Mouse (Mus musculus) heart, embryonic 10.5 days (tissue): Measurements from ENCODE around the gene Erich3. TPM values are rescaled to one million over a fixed set of nuclear protein-coding genes. Genes with fewer than 3 reads are reported as not detected.

Source experiments
- DNase-seq: peaks from one replicate; pipeline ENCODE4 v3.0.0-alpha.2; 2017; ENCODE audit warnings: low spot score
- H3K27ac ChIP-seq: fragments of 300-500 bp; sonication (generic); 2 replicates; pipeline ENCODE4 v1.5.1; 2016; ENCODE audit warnings: mild to moderate bottlenecking
- H3K27me3 ChIP-seq: fragments of 300-500 bp; sonication (generic); 2 replicates; pipeline ENCODE4 v1.6.1; 2016; ENCODE audit warnings: mild to moderate bottlenecking; ENCODE audit not compliant: poor library complexity, insufficient read depth, severe bottlenecking
- H3K36me3 ChIP-seq: fragments of 300-500 bp; sonication (generic); 2 replicates; pipeline ENCODE4 v1.6.1; 2016; ENCODE audit warnings: mild to moderate bottlenecking, moderate library complexity
- H3K4me1 ChIP-seq: fragments of 300-500 bp; sonication (generic); 2 replicates; pipeline ENCODE4 v1.6.1; 2016; ENCODE audit warnings: mild to moderate bottlenecking
- H3K4me3 ChIP-seq: fragments of 300-500 bp; sonication (generic); 2 replicates; pipeline ENCODE4 v1.5.1; 2016; ENCODE audit warnings: mild to moderate bottlenecking, moderate library complexity
- H3K9me3 ChIP-seq: fragments of 300-500 bp; sonication (generic); 2 replicates; pipeline ENCODE4 v1.6.1; 2016; ENCODE audit warnings: mild to moderate bottlenecking, moderate library complexity
- WGBS: fragments of 180-500 bp; shearing (Covaris S2); methylation state at CpG from one replicate; pipeline ENCODE4 v1.1.7; 2016; 5-methylcytosine and 5-hydroxymethylcytosine counted together
- polyA plus RNA-seq: library from polyadenylated mRNA; unstranded; fragments of >200 nt; fragmentation: Nextera tagmentation; extraction: Ambion mirVana; gene quantifications from 2 replicates; pipeline ENCODE4 v1.2.1, GENCODE M21; 2016

The Erich3 gene
- polyA plus RNA-seq, 1 experiment from 2014 or later = 0.13 TPM

DNA sequence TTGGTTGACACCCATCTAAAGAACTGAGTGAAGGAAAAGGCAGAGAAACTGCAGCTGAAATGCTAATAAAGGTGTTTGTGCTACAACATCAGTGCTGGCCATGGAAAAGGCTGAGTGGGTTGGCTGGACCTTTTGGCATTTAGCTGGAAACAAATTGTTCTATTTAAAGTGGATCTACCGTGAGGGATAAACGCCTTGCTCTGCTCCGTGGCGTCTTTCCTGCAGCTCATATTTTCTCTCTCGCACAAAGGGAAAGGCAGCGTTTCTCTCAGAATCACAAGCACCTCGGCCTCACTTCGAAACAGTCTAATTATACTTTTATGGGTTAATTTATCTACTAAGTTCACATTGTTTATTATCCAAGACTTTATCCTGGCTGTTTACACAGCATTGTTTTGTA is 136.8 kb downstream of the Erich3 start:
- Histone ChIP-seq H3K4me1 (no peaks in the 10 kb centered on the region), H3K9me3 (no peaks in the 10 kb centered on the region), H3K27me3 (no peaks in the 10 kb centered on the region), H3K36me3 (no peaks in the 10 kb centered on the region), H3K27ac (no peak overlapping the region), H3K4me3 (no peak overlapping the region)
- DNase-seq = no peak
- 85% methylated on average over 8 of the region's 8 CpGs for WGBS

DNA sequence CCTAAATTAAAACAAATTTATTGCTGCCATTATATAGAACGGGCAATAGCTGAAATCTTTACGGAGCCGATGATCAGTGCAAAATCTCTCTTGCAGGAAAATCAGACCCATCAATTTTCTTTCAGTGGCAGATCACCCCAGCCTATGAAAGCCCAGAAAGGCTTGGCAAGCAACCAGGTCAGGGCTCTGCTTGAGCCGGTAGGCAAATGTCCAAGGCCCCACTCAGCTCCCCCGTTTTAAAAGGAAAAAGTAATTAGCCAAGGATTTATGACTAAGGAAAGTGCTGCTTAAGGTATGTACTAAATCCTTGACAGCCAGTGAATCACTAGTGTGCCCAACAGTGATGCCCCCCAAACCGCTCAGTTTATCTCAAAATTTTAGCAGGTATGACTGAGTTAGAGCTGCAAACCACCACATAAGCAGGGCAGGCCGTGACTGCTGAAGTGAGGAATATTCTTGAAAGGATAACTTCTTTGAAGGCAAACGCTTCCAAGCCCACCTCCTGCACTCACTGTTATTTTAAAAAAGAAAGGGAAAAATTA is 137.3 kb downstream of the Erich3 start:
- WGBS = 84% methylated on average over 8 of the region's 8 CpGs
- H3K36me3 ChIP-seq = no peaks in the 10 kb centered on the region
- H3K4me3 ChIP-seq = no peak overlapping the region
- no peaks in the 10 kb centered on the region for H3K9me3 ChIP-seq
- DNase-seq = no peak
- H3K4me1 ChIP-seq = no peaks in the 10 kb centered on the region
- no peak overlapping the region for H3K27ac ChIP-seq
- H3K27me3 ChIP-seq = no peaks in the 10 kb centered on the region

DNA sequence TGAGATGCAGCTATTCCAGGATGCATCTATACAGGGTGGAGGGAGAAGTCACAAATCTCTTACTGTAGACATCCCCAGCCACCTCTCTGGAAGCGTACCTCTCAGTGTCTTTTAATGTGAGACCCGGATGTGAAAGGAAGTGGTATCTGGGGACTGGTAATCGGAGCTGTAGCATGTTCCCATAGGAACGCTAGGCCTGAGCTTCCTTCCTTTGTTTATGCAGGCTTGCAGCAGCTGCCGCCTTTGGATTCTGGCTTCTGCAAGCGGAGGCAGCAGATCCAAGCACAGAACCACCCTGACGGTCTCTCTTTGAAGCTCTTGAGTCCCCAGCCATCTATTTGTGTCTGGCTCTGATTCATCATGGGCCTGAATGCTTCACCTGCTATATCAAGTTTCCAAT is 143.0 kb downstream of the Erich3 start:
- no peak for DNase-seq

DNA sequence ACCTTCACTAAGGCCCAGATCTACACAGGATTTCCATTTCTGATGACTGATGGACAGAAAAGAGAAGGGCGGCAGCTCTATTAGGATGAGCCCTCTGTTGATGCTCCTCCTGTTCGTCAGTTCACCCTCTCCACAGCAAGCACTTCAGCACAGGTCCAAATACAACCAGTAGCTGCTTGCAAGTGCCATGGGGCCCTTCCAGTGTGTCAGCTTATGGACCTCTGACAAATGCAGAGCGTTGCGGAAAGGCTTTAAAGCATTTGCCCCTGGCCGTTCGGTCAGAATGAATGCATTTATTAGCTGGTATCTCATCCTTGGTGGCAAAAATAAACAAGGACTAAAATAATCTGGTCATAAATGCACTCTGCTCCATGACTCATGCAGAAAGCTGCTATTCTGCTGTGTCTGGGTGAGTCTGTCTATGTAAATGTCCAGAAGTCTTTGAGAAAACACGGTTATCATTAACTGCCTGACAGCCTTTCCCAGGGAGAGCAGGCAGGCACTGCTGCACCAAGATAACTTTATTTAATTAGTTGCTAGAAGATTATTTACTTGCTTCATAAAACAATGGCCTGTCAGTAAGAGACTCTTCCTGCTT is 146.7 kb downstream of the Erich3 start:
- no peak overlapping the region for H3K27ac ChIP-seq
- DNase-seq = no peak
- H3K36me3 ChIP-seq = no peaks in the 10 kb centered on the region
- 0 out of 2 replicates have a peak, but pooled peaks cover 4% of the 10 kb centered on the region for H3K27me3 ChIP-seq
- no peak overlapping the region for H3K4me3 ChIP-seq
- H3K4me1 ChIP-seq = peaks cover 5% of the 10 kb centered on the region; the same call in 1 of the 2 replicates
- no peaks in the 10 kb centered on the region for H3K9me3 ChIP-seq
- 49% methylated on average over 7 of the region's 7 CpGs for WGBS

More for the DNA sequence above, 143.0 kb downstream of the Erich3 start:
- peaks cover 5% of the 10 kb centered on the region; the same call in 1 of the 2 replicates for H3K4me1 ChIP-seq
- 53% methylated on average over 7 of the region's 7 CpGs for WGBS
- no peak overlapping the region for H3K4me3 ChIP-seq
- 0 out of 2 replicates have a peak overlapping the region, but pooled peaks have one; percentile 11 for H3K27ac ChIP-seq
- no peaks in the 10 kb centered on the region for H3K9me3 ChIP-seq
- no peaks in the 10 kb centered on the region for H3K36me3 ChIP-seq
- 0 out of 2 replicates have a peak, but pooled peaks cover 1% of the 10 kb centered on the region for H3K27me3 ChIP-seq

DNA sequence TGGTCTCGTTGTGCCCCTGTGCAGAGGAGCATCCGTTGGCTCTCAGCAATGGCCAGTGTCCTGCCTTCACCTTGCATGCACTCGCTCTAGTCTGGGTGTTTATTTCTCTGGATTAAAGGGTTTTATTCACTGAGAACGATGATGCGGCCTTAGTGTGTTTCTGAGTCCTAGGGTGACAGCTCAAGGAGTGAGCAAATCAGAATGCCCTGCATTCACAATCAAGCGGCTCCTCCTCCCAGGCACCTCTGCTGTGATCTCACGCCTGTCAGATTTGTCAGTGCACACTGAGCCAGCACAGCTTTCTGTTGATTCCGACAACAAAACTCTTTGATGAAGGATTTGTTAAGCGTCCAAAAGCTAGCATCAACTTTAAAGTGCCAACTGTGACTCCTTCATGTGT is 147.6 kb downstream of the Erich3 start:
- 0 out of 2 replicates have a peak, but pooled peaks cover 4% of the 10 kb centered on the region for H3K27me3 ChIP-seq
- peaks cover 10% of the 10 kb centered on the region; the same call in 1 of the 2 replicates for H3K4me1 ChIP-seq
- H3K4me3 ChIP-seq = no peak overlapping the region
- H3K27ac ChIP-seq = no peak overlapping the region
- no peaks in the 10 kb centered on the region for H3K36me3 ChIP-seq
- DNase-seq = no peak
- WGBS = 42% methylated on average over 9 of the region's 9 CpGs
- H3K9me3 ChIP-seq = no peaks in the 10 kb centered on the region

DNA sequence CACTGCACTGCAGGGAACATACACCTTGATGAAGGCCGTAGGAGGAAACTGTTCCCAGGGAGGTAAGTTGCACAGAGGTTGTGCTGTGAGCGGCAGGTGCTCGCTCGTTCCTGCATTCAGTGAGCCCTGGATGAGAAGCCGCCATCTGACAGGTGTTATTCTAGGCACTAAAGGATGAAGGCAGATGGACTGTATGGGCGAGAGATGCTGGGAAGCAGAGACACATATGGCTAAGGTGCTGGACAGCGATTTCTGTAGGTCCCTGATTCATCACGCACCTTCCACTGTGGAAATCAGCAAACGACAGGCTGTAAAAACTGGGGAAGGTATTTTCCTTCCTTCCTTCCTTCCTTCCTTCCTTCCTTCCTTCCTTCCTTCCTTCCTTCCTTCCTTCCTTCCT is 148.2 kb downstream of the Erich3 start:
- H3K9me3 ChIP-seq = no peaks in the 10 kb centered on the region
- WGBS = 71% methylated on average over 9 of the region's 9 CpGs
- peaks cover 13% of the 10 kb centered on the region; the same call in 1 of the 2 replicates for H3K4me1 ChIP-seq
- 0 out of 2 replicates have a peak, but pooled peaks cover 4% of the 10 kb centered on the region for H3K27me3 ChIP-seq
- H3K36me3 ChIP-seq = no peaks in the 10 kb centered on the region
- DNase-seq = no peak
- H3K27ac ChIP-seq = no peak overlapping the region
- H3K4me3 ChIP-seq = no peak overlapping the region

DNA sequence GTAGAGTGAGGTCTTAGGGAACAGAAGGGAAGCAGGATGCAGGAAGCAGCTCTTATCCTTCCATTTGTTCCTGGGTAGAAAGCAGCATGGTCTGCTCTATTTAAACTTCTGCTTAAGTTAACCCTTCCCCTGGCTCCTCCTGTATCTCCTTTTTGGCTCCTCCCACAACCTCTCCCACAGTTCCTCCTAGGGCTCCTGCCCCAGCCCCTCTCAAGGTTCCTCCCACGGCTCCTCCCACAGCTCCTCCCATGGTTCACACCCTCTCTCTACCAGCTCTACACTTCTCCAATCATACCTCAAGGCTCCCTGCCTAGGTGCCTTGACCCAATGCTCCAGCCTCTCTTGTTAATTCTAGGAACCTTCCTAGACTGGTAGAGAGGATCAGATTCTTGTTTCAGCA is 149.2 kb downstream of the Erich3 start:
- Histone ChIP-seq H3K27me3 (0 out of 2 replicates have a peak, but pooled peaks cover 4% of the 10 kb centered on the region), H3K4me3 (no peak overlapping the region), H3K36me3 (no peaks in the 10 kb centered on the region), H3K9me3 (no peaks in the 10 kb centered on the region), H3K4me1 (peaks cover 13% of the 10 kb centered on the region; the same call in 1 of the 2 replicates), H3K27ac (no peak overlapping the region)
- DNase-seq = no peak
- 67% methylated on average over 1 of the region's 1 CpGs for WGBS

DNA sequence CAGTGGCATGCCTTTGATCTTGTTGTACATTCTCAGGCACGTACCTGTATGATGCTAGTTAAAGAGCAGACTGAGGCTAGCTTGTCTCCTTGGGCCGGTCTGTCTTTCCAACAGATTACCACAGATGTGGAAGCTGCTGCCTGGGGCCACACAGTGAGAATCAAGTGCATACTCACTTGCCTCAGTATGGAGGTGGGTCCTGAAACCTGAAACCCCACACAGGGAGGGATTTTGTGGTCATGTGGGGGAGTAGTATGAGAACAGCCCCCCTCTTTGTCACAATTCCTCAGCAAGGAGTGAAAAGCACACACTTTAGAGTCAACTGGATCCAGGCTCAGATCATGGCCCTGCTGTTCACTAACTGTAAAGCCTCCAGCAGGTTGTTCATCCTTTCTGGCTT is 151.9 kb downstream of the Erich3 start:
- Histone ChIP-seq H3K27ac (no peak overlapping the region), H3K9me3 (no peaks in the 10 kb centered on the region), H3K4me1 (peaks cover 13% of the 10 kb centered on the region; the same call in 1 of the 2 replicates), H3K27me3 (0 out of 2 replicates have a peak, but pooled peaks cover 4% of the 10 kb centered on the region), H3K36me3 (no peaks in the 10 kb centered on the region), H3K4me3 (no peak overlapping the region)
- 50% methylated on average over 2 of the region's 2 CpGs for WGBS
- DNase-seq = no peak

DNA sequence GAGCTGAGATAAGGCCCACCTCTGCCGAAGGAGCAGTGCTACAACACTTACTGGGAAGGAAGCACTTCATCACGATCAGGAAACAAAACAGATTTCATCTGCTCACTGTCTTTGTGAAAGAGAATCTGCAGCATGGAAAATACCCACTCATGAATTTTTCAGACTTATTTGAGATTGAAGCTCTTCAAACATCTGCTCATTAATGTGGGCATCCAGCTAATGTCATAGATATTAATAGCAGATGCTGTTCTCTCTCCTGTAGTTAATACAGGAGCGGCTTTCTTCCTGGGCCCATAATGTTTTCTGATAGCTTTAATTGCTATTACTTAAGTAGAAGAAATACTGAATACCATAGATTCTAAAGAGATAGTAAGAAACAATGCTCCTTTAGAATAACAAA is 152.6 kb downstream of the Erich3 start:
- Histone ChIP-seq H3K9me3 (no peaks in the 10 kb centered on the region), H3K4me1 (peaks cover 9% of the 10 kb centered on the region; the same call in 1 of the 2 replicates), H3K36me3 (no peaks in the 10 kb centered on the region), H3K27ac (no peak overlapping the region), H3K27me3 (0 out of 2 replicates have a peak, but pooled peaks cover 4% of the 10 kb centered on the region), H3K4me3 (no peak overlapping the region)
- no peak for DNase-seq
- 52% methylated on average over 3 of the region's 3 CpGs for WGBS

DNA sequence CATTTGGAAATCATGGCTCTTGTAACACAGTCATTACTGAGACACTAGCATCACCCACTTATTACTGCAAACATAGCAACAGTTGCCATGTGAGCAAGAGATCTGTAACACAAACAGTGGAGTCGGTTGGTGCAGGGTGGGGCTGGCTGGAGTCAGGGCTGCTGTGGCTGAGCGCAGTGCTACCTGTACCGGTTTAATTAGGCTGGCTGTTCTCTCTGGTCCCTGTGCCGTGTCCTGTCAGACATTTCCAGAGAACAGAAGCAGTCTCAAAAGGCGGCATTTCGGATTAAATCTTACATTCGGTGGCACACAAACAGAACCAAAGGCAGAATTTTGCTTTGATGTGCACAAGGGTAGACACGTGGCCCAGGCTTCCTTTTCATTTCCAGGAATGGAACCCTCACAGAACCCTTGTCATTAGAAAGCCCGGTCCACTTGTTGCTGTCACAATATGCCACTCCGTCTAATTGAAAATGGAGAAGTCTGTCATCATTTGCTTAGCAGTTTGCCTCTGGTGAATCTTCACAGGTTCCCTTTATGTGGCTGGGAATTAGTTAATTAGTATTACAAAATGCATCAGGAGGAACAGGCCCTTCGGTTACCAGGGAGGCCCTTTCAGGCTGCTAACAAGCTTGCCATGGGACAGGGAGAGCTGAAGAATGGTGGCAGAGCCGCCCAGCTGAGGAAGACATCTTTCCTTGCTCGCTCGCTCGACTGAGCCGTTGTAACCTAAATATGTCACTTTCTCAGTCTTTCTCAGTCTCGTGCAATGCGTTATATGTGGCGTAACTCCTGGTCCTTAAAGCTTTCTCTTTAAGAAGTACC is 153.4 kb downstream of the Erich3 start:
- H3K9me3 ChIP-seq = no peaks in the 10 kb centered on the region
- no peak overlapping the region for H3K27ac ChIP-seq
- WGBS = 38% methylated on average over 19 of the region's 19 CpGs
- peaks cover 8% of the 10 kb centered on the region; the same call in 1 of the 2 replicates for H3K4me1 ChIP-seq
- DNase-seq = peak; percentile 82
- H3K4me3 ChIP-seq = no peak overlapping the region
- no peaks in the 10 kb centered on the region for H3K27me3 ChIP-seq
- no peaks in the 10 kb centered on the region for H3K36me3 ChIP-seq
